ENCODE assay signal across 8 mouse cellular contexts in the genomic region with DNA sequence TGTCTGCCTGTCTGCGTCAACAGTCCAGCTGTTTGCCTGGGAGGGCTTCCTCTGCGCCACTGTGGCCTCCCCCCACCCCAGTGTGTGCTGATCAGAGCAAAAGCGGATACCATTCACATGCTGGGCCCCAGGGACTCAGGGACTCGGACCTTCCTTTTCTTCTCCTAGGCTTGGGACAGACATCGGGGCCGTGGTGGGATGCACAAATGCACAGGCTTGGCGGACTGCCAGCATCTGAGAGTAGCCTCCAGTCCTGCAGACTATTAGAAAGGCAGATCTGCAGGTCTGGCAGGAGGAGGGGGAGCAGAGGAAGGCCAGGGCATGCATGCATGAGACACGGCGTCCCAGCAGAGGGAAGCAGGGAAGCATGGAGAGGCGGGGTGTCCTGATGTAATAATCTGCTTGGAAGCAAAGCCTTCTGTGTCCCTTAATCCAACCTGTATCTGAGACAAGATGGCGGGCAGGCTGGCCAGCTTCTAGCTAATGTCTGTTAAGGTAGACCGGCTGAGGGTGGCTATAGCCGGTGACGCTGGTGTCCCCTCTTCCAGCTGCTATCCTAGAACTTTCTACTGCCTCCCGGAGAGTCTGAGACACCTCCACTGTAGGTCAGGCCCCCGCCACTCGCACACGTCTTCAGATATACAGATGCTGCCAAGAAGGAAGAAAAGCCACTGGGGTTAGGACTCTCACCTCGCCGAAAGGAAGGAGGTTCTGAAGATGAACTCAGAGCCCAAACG. TPM values are rescaled to one million over a fixed set of nuclear protein-coding genes. Genes with fewer than 3 reads are reported as not detected.
DNase-seq lines count a peak whose midpoint lies in the region.

No protein-coding gene starts in this region.

- 50% methylated on average over 21 of the region's 21 CpGs for WGBS in midbrain, embryonic 10.5 days

- peak; percentile 98 for DNase-seq in heart, adult 11 months
- DNase-seq in heart, adult 8-10 months (ENCODE audit: low spot score), result no peak
- DNase-seq in embryo, embryonic 11 days, result peak; percentile 80
- peak; percentile 70 for DNase-seq in heart, postnatal 4 days
- DNase-seq in midbrain, embryonic 10.5 days (ENCODE audit: low spot score), result peak; percentile 67
- DNase-seq in thymus, postnatal 10 days (ENCODE audit: low spot score in 2 of 2), result no peak
- no peak for DNase-seq in layer of hippocampus, adult 9-10 months (ENCODE audit: low spot score)
- no peak for DNase-seq in natural killer cell, adult 2 months (ENCODE audit: low spot score in 2 of 2)

- peaks cover 3% of the 10 kb centered on the region; the same call in 1 of the 2 replicates for H3K36me3 ChIP-seq in midbrain, embryonic 10.5 days

- peaks cover 96% of the 10 kb centered on the region for H3K4me1 ChIP-seq in midbrain, embryonic 10.5 days

- H3K9me3 ChIP-seq in midbrain, embryonic 10.5 days (replicated peaks), result no peaks in the 10 kb centered on the region

- peak overlapping the region; percentile 89 for H3K27ac ChIP-seq in midbrain, embryonic 10.5 days (replicated peaks)

- peaks cover 11% of the 10 kb centered on the region for H3K27me3 ChIP-seq in midbrain, embryonic 10.5 days (ENCODE audit: low read depth, poor library complexity, severe bottlenecking)

- H3K4me3 ChIP-seq in midbrain, embryonic 10.5 days, result peak overlapping the region; percentile 51

RNA-seq across cellular contexts. Expression of a gene that starts 14.9 kb away (rescaled TPM):
- total RNA-seq in heart, adult 8-10 months (2022), result 10 to 100 TPM; 14.2 to 20.8 (median 18.2) TPM
- total RNA-seq in heart, postnatal 4 days (2021), result 10 to 100 TPM; 40.9 to 42.9 TPM
- polyA plus RNA-seq in midbrain, embryonic 10.5 days (2016; fragmentation: Nextera tagmentation; extraction: Ambion mirVana), result 28.1 and 29.1 TPM in 2 replicates

RNA-seq across cellular contexts. Expression of a gene that starts 30.1 kb away (rescaled TPM):
- 10 to 100 TPM; 36.9 to 38.6 (median 38.1) TPM for total RNA-seq in heart, adult 8-10 months (2022)
- 10 to 100 TPM; 31.0 to 32.2 TPM for total RNA-seq in heart, postnatal 4 days (2021)
- 68.5 and 70.3 TPM in 2 replicates for polyA plus RNA-seq in midbrain, embryonic 10.5 days (2016; fragmentation: Nextera tagmentation; extraction: Ambion mirVana)

RNA-seq across cellular contexts. Expression of a gene that starts 30.3 kb away (rescaled TPM):
- 10 to 100 TPM; 28.5 to 39.4 (median 35.9) TPM for total RNA-seq in heart, adult 8-10 months (2022)
- 10 to 100 TPM; 41.2 to 43.3 TPM for total RNA-seq in heart, postnatal 4 days (2021)
- polyA plus RNA-seq in midbrain, embryonic 10.5 days (2016; fragmentation: Nextera tagmentation; extraction: Ambion mirVana), result 92.5 and 102 TPM in 2 replicates

RNA-seq across cellular contexts. Expression of a gene that starts 37.7 kb away (rescaled TPM):
- not detected for total RNA-seq in heart, adult 8-10 months (2022)
- total RNA-seq in heart, postnatal 4 days (2021), result not detected
- not detected in 2 replicates for polyA plus RNA-seq in midbrain, embryonic 10.5 days (2016; fragmentation: Nextera tagmentation; extraction: Ambion mirVana)

RNA-seq across cellular contexts. Expression of a gene that starts 39.3 kb away (rescaled TPM):
- total RNA-seq in heart, adult 8-10 months (2022), result 10 to 100 TPM; 27.3 to 33.6 (median 29.7) TPM
- 10 to 100 TPM; 26.9 to 35.6 TPM for total RNA-seq in heart, postnatal 4 days (2021)
- 27.9 and 31.7 TPM in 2 replicates for polyA plus RNA-seq in midbrain, embryonic 10.5 days (2016; fragmentation: Nextera tagmentation; extraction: Ambion mirVana)

Comparison
In these comparisons a context has a peak if more than half of its experiments do, and no peak if none do; other contexts are left out.
1. DNase-seq: peak in heart, adult 11 months (single experiment), embryo, embryonic 11 days (single experiment), heart, postnatal 4 days (single experiment) and midbrain, embryonic 10.5 days (single experiment); none in heart, adult 8-10 months (single experiment), thymus, postnatal 10 days (0 of 2), layer of hippocampus, adult 9-10 months (single experiment) and natural killer cell, adult 2 months (0 of 2).